Mouse (Mus musculus) thymus, adult 2 months (tissue): ENCODE measurements around the gene Nfatc3.

Experiments used
- CTCF ChIP-seq: fragments of 200-500 bp; IDR thresholded peaks from 2 replicates; pipeline ENCODE4 v1.5.1; 2012; ENCODE audit warnings: mild to moderate bottlenecking, control low read depth, low read length, moderate library complexity, borderline replicate concordance; ENCODE audit not compliant: control insufficient read depth, poor library complexity, insufficient read depth; ENCODE audit errors: extremely low read depth
- POLR2A ChIP-seq: fragments of 200-500 bp; IDR thresholded peaks from 2 replicates; pipeline ENCODE4 v1.6.1; 2012; ENCODE audit warnings: mild to moderate bottlenecking, low read length, control low read depth, moderate library complexity; ENCODE audit not compliant: control insufficient read depth, poor library complexity, insufficient read depth; ENCODE audit errors: extremely low read depth

DNA sequence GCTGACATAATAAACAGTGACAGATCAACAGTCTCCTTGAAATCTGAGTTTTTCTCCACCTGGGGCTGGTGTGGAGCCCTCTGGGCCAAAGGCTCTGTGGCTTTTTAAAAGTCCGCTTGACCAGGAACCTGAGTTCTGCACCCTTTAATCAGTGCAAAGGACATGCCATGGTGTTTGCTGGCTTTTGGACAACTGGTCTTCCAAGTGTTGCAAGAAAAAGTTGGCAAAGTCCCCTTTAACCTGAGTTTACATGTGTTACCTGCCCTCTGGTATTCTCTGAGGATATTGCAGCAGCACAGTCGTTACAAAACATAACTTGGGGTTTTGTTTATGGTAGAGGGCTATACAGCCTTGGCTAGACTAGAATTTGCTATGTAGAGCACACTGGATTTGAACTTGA, 71.9 kb downstream of the Nfatc3 start:
- TF ChIP-seq CTCF (no peak), POLR2A (no peak)
